Mouse (Mus musculus): ENCODE data around the gene Fabp7. TPM values are rescaled to one million over a fixed set of nuclear protein-coding genes. Genes with fewer than 3 reads are reported as not detected.

Fabp7 gene
- polyA plus RNA-seq, 1 experiment from 2014 or later: 12.9 TPM

DNA sequence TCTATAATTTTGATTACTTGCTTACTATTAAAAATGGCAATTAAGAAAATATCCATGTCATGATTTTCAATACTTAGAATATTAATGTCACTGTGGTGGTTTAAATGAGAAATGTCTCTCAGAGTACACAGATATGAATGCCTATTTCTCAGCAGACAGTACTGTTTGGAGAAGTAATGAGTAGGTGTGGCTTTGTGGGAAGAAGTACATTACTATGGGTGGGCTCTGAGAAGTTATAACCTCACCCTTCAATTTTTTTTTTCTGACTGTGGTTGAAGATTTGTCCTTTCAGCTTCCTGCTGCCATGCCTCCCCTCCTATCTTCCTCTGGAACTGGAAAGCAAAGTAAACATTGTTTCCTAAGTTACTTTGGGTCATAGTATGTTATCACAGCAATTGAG lies 51.3 kb downstream of the Fabp7 start:
- DNase-seq (ENCODE audit: low spot score): no peak
- H3K9ac ChIP-seq (replicated peaks; ENCODE audit: low read depth): no peak overlapping the region
- no peak overlapping the region for H3K27ac ChIP-seq (ENCODE audit: low read length)
- H3K27me3 ChIP-seq (replicated peaks; ENCODE audit: insufficient read depth, low read length): no peaks in the 10 kb centered on the region
- no peaks in the 10 kb centered on the region for H3K36me3 ChIP-seq (ENCODE audit: insufficient read depth, low read length)
- H3K4me2 ChIP-seq (replicated peaks; ENCODE audit: low read depth, low read length): no peak overlapping the region
- H3K9me3 ChIP-seq (ENCODE audit: low read length): no peaks in the 10 kb centered on the region
- H3K4me3 ChIP-seq (ENCODE audit: low read depth, low read length): no peak overlapping the region
- ATAC-seq: no peak
- H3K4me1 ChIP-seq (ENCODE audit: insufficient read depth, low read depth, low read length): no peaks in the 10 kb centered on the region
- TF ChIP-seq EP300 (IDR thresholded peaks at IDR 0.05) (no peak), CTCF (IDR thresholded peaks at IDR 0.05) (no peak)

Other genes starting within 250 kb of the Fabp7 start
- 2.2 and 3.5 TPM in 2 replicates for gene Pkib, start 152.9 kb upstream of the Fabp7 start, polyA plus RNA-seq (2015; fragmentation: Nextera tagmentation; extraction: Ambion mirVana)
- 92.6 and 95.3 TPM in 2 replicates for gene Smpdl3a, start 9.5 kb downstream of the Fabp7 start, polyA plus RNA-seq (2015; fragmentation: Nextera tagmentation; extraction: Ambion mirVana)

Measured in lung, postnatal 0 days (tissue).